Mouse (Mus musculus) adrenal gland, postnatal 10 days (tissue): ENCODE results near the gene Bach2. TPM values are rescaled to one million over a fixed set of nuclear protein-coding genes. Genes with fewer than 3 reads are reported as not detected.

Source experiments
- DNase-seq: peaks from one replicate; pipeline ENCODE4 v3.0.0; 2021; ENCODE audit warnings: mixed read lengths
- total RNA-seq, 2 experiments: library from RNA; stranded (reverse); gene quantifications; 2 replicates each; pipeline ENCODE4 v1.2.3; 2021

Gene Bach2
- total RNA-seq, 2 experiments from 2014 or later: 9.4 to 16.0 TPM

DNA sequence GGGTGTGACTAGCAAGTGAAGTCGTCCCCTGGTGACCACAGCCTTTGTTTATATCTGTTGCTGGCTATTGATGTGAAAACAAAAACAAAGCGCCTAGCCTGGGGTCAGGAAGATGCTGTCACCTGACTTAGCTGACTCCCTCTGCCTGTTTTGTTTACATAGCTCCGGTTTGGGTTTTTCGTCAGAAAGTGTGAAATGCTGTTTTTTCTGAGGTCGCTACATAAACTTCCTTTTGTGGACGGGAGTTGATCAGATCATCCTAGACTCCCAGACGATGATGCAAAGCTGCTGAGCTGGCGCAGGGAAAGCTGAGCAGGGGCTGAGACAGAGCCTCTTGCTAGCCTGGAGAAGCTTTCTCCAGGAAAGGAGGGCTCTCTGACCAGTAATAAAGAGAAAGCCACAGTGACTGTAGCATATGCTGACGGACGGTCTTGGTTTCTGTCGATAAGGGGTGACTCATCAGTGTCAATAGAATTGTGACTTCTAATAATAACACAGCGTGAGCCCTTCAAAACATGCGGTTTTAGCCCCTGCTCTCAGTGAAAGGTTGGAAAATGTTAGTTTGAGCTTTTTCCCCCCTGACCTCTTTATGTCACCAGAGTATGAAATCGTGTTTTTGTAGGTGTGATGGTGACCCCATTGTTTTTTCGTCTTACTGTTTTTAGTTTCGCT, 11.9 kb downstream of the Bach2 start:
- DNase-seq: peak; percentile 31

DNA sequence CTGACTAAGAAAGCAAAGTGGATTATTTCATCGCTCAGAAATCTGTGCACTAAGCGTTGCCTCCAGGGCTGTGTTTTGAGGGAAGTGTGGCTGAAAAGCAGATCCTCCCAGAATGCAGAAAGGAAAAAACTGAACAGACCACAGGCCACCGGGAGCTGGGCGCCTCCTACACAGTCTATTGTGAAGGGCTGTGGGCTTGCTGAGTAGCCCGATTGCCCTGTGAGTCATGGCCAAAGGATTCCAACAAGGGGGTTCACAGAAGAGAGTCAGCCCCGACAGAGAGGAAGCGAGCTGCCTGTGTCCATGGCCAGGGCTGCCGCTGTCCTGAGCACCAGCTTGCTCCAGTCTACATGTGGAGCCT, 12.4 kb downstream of the Bach2 start:
- peak; percentile 45 for DNase-seq

DNA sequence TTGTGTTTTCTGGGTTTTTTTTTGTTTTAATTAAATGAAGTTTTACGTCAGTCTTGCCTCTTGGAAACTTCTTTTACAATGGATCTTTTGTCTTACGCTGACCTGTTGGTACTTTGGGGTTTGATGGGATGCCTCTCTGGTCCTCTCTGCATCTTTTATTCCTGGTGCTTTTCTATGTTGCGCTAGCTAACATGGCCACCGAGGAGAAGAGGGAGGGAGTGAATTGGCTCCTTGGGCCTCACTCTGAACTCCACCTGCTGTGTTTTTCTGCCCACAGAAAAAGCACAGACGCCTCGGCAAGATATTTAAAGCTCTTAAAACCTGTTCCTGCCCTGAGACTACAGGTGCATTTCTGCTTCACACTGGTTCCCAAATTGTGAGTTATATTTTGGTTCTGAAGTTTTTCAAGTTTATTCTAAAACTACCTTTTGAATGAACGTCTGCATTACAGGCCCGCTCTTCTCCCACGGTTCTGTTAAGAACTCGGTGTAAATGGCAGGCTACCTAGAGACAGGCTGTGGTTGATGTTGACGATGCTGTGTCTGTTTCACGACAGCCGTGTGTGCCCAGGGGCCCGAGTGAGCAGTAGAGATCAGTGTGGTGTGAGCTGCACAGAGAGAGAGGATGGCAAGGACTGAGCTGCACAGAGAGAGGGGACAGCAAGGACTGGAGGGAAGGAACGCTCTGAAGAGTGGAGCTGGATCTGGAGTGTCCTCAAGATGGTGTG, 13.5 kb downstream of the Bach2 start:
- no peak for DNase-seq

DNA sequence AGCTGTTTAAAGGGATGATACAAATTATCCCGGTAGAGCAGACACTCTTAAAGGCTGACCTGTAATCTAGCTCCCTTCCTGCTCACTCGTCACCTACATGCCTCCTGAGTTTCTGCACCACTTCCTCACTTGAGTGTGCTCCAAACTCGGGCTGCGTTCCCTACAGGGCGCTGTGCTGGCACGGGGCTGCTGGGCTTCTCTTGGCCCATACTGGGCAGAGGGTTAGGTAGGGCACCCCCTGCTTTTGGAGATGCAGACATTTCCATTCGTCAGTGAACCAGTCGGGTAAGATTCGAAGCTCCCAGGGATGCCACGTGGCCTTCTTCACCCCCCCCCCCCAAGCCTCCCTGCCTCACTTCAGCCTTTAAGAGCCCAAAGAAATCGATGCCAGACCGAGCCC, 19.1 kb downstream of the Bach2 start:
- DNase-seq: no peak

DNA sequence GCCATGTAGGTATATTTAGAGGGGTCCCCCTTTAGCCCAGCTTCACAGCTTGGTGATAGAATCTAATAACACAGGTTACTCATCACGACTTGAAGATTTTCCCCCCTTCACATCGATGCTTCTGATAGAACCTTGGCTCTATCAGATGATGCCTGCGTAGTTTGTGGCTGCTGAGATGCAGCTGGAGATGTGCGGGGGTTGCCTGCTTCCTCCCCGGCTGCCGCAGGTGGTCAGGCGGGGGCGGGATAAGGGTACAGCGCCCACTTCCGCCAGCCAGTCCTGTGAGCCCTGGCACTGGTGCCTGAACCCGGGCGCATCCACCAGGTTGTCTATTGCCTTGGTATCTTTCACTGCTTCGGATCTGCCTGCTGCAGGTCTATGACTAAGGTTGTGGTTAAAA, 19.5 kb downstream of the Bach2 start:
- DNase-seq: no peak

DNA sequence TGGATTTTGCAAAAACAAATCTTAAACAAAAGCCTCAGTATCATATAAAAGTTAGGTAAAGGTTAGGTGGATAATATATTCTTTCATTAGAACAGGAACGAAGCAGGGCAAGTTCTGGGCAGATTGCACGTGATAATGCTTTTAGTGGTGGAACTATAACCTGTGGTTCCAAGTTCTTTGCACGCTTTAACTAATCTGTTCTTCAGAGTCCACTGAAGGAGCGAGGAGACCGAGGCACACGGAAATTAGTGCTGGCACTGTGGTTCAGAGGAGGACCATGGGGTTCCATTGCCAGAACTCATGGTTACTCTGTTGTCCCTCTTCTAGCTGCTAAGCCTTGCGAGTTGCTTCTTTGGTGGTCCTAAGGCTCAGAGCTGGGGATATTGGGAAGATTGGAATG, 20.0 kb downstream of the Bach2 start:
- DNase-seq: no peak

DNA sequence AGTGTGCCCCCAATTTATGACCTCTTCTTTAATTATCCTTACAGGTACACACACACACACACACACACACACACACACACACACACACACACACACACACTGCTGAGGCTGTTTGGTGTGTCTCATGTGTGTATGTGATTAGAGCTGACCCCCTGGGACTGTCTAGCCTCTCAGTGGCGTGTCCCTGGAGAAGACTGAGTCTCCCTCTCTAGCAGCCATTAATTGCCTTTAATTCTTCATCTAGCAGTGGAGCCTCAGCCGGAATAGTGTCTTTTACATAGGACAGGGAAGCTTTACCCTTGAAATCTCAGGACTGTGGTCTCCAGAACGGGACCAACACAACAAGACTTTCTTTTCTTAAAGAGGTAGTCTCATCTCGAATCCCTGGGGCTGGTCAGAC, 22.3 kb downstream of the Bach2 start:
- no peak for DNase-seq

DNA sequence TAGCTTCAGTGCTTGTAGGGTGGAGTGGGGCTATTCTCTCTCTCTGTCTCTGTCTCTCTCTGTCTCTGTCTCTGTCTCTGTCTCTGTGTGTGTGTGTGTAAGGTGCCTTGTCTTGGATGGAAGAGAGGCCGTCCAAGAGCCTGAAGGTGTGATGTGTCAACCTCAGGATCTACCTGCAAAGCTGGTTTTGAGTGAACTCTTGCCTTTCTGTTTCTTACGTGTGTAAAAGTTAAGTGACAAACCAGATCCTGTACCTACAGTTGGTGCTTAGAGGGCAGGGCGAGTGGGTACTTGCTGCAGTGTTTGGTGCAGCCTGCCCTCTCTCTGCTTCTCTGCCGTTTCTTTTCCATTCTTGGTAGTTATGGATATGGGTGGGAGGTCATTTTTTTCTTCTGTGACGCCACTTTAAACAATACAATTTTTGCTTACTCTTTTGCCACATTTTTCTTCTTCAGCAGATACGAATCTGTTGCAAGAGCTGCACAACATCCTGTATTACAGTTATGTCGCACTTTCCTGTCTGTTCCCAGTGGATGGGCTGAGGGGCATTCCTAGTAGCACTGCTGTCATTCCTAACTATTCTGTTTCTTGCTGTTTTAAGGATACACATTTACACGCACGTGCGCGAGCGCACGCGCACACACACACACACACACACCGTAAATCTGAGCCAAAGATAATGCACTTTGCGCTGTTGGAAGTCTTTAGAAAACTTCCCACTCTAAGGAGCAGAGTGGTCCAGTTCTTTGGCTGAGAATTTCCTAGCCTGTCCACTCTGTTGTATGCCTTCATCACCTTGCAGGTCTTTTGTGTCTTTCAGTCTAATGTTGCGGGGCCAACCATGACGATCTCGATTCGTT, 24.5 kb downstream of the Bach2 start:
- no peak for DNase-seq

DNA sequence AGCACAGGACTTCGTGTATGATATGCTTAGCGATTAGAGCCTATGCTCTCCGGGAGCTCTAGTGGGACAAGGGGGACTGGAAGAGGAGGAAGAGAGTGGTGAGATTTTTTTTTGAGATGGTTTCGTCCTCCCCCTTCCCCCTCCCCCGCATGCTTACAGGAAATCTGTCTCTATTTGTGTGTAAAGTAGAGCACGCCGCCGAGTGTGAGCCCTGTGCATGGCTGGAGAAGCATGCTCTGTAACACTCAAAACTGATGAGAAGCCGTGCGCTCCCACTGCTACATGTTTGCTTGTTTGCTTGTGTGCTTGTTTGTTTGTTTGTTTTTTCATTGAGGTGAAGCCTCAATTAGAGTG, 25.1 kb downstream of the Bach2 start:
- DNase-seq: no peak

DNA sequence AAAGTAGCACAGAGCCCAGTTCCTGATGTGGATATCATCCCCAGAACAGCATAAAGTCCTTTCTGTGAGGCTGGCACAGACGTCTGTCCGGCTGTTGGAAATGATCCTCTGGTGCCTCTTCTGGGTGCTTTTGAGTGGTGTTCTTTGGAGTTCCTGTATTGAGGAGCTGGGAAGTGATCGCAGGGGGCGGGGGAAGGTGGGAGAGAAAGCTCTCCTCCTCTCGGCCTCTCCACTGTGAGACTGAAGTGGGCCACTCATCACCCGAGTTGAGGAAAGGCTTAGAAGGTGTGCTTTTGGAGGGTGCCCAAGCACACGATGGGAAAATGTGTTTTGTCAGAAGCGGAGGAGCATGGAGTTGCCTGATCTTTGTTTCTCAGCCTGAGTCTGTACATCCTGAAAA, 26.3 kb downstream of the Bach2 start:
- no peak for DNase-seq

DNA sequence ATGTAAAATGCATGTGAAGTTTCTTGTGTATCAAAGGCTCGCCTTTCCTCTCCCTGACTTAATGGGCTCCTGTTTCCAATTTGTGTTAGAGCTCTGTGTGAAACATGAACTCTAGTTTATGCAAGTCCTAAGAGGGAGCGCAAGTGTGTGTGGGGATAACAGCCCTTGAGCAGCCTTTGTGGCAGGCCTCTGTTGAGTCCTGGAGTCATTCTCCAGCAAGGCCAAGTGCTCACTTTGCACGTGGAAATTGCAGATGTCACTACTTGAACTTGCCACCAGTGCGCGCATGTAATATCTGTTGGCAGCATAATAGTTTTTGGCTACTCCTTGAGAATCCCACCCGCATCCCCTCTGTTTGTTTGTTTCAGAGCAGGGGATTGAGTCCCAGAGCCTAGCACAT, 28.1 kb downstream of the Bach2 start:
- DNase-seq: no peak

DNA sequence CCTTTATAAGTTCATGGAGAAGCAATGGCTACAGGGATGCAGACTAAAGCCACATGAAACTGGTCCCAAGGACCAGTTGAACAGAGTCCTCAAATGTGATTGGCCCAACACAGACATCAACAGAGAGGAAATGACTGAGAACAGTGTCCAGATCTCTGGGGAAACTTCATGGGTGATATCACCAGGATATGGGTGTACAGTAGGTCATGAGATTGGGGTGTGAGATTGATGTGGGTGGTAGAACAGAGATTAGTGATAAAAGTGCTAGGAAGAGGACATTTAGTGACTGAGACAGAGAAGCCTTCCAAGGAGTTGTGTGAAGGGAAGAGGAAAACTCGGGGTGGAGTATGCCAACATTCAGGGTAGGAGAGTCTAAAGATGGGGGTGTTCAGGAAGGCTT, 29.4 kb downstream of the Bach2 start:
- DNase-seq: no peak

DNA sequence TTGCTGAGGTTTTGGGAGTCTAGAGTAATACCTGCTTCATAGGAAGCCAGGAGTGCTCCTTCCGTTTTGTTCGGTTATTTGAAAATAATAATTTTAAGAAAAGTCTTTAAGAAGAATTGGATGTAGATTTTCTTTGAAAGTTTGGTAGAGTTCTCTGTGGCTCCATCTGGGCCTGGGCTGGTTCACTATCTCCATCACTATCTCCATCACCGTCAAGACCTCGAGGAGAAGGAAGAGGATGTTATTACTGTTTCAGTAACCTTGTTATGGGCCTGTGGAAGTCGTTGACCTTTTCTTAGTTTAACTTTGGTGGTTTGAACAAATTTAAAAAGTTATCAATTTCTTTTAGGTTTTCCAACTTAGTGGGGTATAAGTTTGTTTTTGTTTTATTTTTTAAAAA, 33.8 kb downstream of the Bach2 start:
- DNase-seq: no peak

DNA sequence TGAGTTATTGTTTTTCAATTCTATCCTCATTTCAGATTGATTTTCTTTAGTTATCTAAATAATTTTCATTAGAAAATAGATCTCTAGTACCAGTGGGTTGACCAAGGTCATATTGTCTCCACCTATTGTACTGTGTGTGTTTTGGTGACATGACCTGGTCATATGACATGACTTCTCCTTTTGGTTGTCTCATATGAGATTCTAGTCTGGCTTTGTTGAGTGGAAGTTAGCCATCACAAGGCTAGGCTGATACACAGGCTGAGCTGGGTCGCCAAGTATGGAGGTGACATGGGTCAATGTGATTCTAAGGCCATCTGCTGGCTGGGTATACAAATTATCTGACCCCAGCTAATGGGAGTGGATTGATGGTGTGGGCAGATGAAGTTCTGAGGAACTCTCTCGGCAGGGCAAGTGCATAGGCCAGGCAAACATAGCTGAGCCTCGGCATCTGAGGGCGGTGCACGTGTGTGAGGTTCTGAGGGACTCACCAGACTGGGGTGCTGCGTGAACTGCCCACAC, 36.2 kb downstream of the Bach2 start:
- DNase-seq: no peak

DNA sequence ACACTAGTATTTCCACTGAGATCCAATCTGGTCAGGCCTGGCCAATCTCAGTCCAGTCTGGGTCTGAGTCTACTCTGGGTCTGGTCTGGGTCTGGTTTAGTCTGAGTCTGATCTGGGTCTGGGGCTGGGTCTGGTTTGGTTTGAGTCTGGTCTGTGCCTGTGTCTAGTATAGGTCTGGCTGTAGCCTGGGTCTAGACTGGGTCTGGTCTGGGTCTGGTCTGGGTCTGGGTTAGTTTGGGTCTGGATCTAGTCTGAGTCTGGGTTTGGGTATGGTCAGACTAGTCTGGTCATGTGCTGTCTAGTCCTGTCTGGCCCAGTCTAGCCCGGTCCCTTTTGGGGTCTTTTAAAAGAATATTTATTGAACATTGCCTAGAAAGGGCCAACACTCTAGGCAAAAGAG, 41.2 kb downstream of the Bach2 start:
- no peak for DNase-seq

DNA sequence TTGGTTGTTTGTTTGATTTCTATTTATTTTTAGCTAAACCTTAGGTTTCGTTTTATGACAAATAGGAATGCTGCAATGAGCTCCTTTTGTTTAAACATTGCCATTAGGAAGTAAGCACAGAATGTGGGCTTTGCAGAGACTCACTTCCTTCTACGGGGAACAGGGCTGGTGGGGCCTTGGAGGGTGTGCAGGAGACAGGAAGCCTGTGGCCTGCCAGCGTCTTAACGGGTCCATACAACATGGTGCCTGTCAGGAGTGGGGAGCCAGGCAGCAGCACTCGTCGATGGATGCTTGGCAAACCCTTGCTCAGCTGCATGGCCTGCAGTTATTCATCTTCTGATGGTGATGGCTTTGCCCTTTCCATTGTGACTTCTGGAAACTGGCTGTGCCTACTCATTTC, 41.8 kb downstream of the Bach2 start:
- DNase-seq: no peak

DNA sequence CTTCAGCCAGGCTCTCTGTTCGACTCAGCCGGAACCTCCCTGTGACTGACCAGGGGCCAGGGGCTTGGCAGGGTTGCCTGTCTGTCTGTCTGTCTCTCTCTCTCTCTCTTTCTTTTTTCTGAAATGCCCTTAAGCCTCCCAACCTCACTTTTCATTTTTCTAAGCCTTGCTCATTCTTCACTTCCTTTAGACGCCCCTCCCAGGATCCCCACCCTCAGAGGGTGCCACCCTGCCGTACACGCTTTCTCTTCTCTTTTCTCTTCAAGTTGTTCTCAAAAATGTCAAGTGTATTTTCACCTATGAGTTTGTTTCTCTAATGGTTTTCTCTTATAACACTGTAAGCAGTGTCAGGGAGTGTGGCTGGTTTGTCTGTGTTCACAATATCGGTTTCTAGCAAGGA, 42.7 kb downstream of the Bach2 start:
- no peak for DNase-seq

DNA sequence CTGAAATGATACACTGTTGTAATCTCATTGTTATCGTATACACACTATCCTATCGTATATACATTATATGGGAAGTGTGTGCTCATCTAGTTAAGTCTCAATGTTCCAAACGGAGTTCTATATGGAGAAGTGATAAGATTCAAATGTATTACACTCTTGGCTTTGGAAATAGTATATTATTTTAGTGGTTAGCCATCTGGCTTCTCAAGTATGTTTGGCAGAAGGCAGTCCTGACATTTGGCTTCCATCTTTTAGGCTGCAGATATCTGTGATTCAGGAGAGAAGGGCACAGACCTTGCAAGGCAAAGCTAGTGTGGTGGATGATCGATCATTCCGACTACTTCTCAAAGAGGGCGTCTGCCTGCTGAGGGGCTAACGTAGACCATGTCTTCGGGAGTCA, 47.8 kb downstream of the Bach2 start:
- no peak for DNase-seq

DNA sequence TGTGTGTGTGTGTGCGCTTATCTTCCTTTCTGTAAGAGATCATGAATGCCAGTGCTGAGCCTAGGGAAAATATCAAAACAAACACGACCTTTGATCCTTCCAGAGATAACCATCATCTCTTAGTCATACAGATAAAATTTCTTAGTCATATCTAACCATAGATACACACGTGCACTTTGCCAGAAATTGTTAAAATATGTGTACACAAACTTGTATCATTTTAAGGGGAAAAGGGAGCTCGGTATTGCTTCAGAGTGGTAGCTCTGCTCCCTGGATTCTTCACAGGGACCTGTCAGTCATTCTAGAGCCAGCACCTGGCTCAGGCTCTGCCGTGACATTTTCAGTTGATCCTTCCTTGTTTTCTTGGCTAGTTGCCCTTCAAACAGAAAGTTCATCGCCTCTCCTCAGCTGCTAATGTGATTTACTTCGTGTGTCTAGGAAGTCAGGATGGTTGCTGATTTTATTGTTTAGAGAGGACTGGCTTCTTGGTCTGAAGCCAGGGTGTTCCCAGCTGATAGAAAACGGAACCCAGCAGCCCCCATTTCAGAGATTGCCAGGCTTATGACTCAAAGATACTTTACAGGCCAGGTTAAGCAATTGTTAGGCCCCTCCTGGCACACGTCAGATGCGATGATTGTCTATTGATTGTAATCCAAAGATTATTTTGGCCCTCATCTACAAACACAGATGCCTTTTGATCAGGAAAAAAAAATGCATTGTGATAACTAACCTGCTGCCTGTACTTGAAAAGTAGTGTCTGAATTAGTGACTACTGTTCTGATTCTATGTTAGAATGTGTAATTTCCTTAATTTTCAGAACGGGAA, 49.6 kb downstream of the Bach2 start:
- DNase-seq: peak; percentile 48

DNA sequence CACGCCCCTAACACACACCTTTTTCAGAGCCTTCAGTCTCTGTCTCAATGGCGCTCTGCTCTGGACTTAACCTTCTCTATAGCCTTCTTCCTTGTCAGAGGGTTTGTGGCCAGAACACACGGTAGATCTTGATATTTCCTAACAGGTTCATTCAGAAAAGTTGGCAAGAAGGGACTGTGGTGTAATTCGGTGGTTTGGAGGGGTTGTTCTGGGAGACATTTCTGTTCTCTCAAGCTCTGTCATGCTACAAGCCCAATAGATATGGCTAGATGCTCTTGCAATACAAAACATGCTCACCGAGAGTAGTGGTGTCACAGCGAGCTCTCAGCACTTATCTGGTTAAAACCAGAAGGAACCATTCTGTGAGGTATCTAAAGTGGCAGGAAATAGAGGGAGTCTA, 51.2 kb downstream of the Bach2 start:
- no peak for DNase-seq

DNA sequence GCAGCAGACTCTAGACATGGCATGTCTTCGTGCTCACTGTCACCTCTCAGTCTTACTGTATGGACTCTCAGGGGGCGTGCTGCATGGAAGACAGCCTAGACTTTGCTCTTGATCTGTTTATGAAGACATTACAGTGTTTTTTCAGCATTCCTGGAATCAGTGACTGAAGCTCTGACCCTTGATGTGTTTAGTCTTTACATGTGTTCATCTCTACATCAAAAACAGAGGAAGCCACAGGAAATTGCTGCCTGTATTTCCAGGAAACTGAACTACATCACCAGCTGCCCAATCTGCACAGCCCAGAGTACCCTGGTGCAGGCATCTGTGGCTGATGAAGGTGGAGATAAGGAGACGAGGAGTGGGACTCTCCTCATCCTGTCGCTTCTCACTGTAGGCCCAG, 52.8 kb downstream of the Bach2 start:
- DNase-seq: no peak

DNA sequence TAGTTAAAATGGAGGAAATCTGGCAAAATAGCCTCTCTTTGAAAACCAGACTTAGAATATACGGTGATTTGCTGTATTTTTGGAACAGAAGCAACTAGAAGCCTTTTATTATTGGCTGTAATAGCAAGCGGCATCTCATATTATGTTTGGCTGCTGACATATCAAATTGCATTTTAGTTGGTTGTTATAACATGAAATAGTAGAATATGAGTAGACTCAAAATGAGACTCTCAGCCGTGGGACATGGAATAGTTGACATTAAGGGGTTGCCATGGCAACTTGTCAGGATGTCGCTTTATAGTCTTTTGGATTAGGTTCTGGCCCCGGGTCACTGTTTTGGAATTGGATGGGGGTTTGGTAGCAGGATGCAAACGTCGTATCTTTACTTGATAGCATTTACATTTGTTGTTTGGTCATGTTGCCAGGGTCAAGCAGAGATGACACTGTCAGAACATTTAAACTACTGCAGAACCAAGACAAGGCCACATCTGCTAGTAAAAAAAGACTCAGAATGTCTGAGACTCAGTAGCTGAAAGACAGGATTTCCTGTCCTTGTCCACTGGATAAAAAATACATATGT, 55.2 kb downstream of the Bach2 start:
- DNase-seq: no peak
